Mouse (Mus musculus) intestine, postnatal 0 days (tissue): ENCODE data around the gene Ern1. TPM values are rescaled to one million over a fixed set of nuclear protein-coding genes. Genes with fewer than 3 reads are reported as not detected.
"Not testable (repeated sequence)": the region's sequence is repeated elsewhere in the genome, so short reads cannot be mapped to it uniquely, and the experiment has no call there.

Experiments
- ATAC-seq: fragments of 200-750 bp; cut with Nextera tagmentation; 2 replicates; pipeline ENCODE4 v1.8.0; 2017; ENCODE audit warnings: mild to moderate bottlenecking, moderate TSS enrichment, moderate library complexity
- H3K27ac ChIP-seq: fragments of 300-500 bp; sonication (generic); 2 replicates; pipeline ENCODE4 v1.5.1; 2014; ENCODE audit warnings: mild to moderate bottlenecking, low read depth, low read length, moderate library complexity
- H3K27me3 ChIP-seq: fragments of 300-500 bp; sonication (generic); replicated peaks from 2 replicates; pipeline ENCODE4 v1.6.1; 2014; ENCODE audit warnings: low read length, mixed read lengths; ENCODE audit not compliant: control insufficient read depth, insufficient read depth
- H3K36me3 ChIP-seq: fragments of 300-500 bp; sonication (generic); 2 replicates; pipeline ENCODE4 v1.6.1; 2014; ENCODE audit warnings: mild to moderate bottlenecking, moderate library complexity; ENCODE audit not compliant: control insufficient read depth, insufficient read depth
- H3K4me1 ChIP-seq: fragments of 300-500 bp; sonication (generic); replicated peaks from 2 replicates; pipeline ENCODE4 v1.6.1; 2014; ENCODE audit warnings: antibody characterized with exemption, low read length, mixed read lengths; ENCODE audit not compliant: control insufficient read depth, insufficient read depth
- H3K4me2 ChIP-seq: fragments of 300-500 bp; sonication (generic); replicated peaks from 2 replicates; pipeline ENCODE4 v1.6.1; 2014; ENCODE audit warnings: low read depth, mild to moderate bottlenecking, moderate library complexity
- H3K4me3 ChIP-seq: fragments of 300-500 bp; sonication (generic); 2 replicates; pipeline ENCODE4 v1.5.1; 2014; ENCODE audit warnings: low read depth, low read length
- H3K9ac ChIP-seq: fragments of 300-500 bp; sonication (generic); 2 replicates; pipeline ENCODE4 v1.6.1; 2014; ENCODE audit warnings: mild to moderate bottlenecking, low read depth, low read length
- H3K9me3 ChIP-seq: fragments of 300-500 bp; sonication (generic); 2 replicates; pipeline ENCODE4 v1.6.1; 2016; ENCODE audit warnings: mixed run types; ENCODE audit not compliant: control insufficient read depth
- CTCF ChIP-seq: sonication (generic); IDR thresholded peaks from 2 replicates; pipeline ENCODE4 v1.5.1; 2016; ENCODE audit warnings: low read depth, mild to moderate bottlenecking, control low read depth, antibody characterized with exemption, moderate library complexity
- WGBS: fragments of 180-500 bp; shearing (Covaris S2); extraction: QIAGEN DNeasy Blood & Tissue Kit; methylation state at CpG from one replicate; pipeline ENCODE4 v1.1.7; 2014; 5-methylcytosine and 5-hydroxymethylcytosine counted together
- polyA plus RNA-seq: library from polyadenylated mRNA; unstranded; fragments of >200 nt; fragmentation: Nextera tagmentation; extraction: Ambion mirVana; gene quantifications from 2 replicates; pipeline ENCODE4 v1.2.1, GENCODE M21; 2015

Gene Ern1
- polyA plus RNA-seq, 1 experiment from 2014 or later = 1.6 TPM

DNA sequence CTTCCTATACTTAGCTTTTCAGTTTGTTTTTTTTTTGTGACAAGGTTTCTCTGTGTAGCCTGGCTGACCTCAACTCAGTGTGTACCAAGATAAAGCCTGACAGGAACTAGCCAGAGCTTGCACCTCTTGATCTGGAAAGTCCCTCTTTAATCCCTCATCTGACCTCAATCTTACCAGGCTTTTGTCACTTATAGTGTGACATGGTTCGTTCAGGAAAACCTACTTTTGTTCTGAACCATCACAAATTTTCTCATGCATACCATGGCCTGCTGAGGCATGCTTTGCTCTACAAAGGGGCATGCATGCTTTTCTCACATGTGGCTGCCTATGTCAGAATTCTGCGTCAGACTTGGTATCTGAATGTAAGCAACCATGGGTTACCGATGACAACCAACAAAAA lies 71.3 kb downstream of the Ern1 start:
- TF ChIP-seq CTCF = no peak
- no peaks in the 10 kb centered on the region for H3K27me3 ChIP-seq
- no peaks in the 10 kb centered on the region for H3K4me1 ChIP-seq
- no peak overlapping the region for H3K9ac ChIP-seq
- no peak overlapping the region for H3K27ac ChIP-seq
- 87% methylated on average over 3 of the region's 3 CpGs for WGBS
- no peak overlapping the region for H3K4me3 ChIP-seq
- ATAC-seq = no peak
- no peaks in the 10 kb centered on the region for H3K9me3 ChIP-seq
- H3K4me2 ChIP-seq = no peak overlapping the region
- H3K36me3 ChIP-seq = peaks cover 23% of the 10 kb centered on the region

DNA sequence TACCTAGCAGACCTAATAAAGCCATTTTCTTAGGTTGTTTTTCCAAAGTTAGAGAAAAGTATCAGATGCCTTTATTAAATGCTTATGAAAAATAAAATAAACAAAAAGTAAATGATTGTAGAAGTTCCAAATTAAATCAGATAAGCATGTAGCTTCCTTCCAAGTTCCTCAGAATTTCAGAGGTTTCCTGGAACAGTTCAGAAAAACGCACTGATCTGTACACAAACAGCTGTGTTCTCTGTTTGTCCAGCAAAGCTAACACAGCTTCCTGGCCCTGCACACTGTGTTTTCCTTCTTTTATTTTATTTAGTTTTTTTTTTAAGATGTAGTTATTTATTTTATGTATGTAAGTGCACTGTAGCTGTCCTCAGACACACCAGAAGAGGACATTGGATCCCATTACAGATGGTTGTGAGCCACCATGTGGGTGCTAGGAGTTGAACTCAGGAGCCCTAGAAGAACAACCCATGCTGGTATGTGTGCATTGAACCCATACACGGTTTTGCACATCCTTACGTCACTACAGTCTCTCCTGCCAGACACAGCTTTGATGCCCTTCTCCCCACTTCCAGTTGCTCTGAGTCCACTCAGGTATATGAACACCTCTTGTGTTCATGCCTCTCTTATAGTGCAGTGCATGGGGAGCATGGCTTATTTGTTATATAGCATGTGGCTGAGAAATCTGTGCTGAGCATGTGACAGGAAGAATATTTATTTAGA lies 74.9 kb downstream of the Ern1 start:
- no peaks in the 10 kb centered on the region for H3K4me1 ChIP-seq
- no peaks in the 10 kb centered on the region for H3K9me3 ChIP-seq
- 82% methylated on average over 3 of the region's 3 CpGs for WGBS
- no peak overlapping the region for H3K27ac ChIP-seq
- H3K4me3 ChIP-seq = no peak overlapping the region
- peaks cover 31% of the 10 kb centered on the region for H3K36me3 ChIP-seq
- no peak overlapping the region for H3K4me2 ChIP-seq
- H3K9ac ChIP-seq = no peak overlapping the region
- ATAC-seq = no peak
- H3K27me3 ChIP-seq = no peaks in the 10 kb centered on the region
- no peak for TF ChIP-seq CTCF

DNA sequence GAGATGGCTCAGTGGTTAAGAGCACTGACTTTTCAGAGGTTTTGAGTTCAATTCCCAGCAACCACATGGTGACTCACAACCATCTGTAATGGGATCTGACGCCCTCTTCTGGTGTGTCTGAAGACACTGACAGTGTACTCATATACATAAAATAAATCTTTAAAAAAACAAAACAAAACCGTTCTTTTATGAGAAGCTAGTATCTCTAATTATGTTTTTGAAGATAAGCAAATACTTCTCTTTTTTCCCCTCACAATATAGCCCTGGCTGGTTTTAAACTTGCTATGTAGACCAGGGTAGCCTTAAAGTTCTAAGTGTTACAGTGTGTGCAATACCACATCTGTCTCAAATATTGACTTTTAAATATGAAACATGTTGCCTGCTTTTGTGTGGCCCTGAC lies 76.5 kb downstream of the Ern1 start:
- no peak for TF ChIP-seq CTCF
- H3K4me2 ChIP-seq = no peak overlapping the region
- H3K36me3 ChIP-seq = peaks cover 42% of the 10 kb centered on the region
- H3K4me1 ChIP-seq = no peaks in the 10 kb centered on the region
- no peak overlapping the region for H3K4me3 ChIP-seq
- no peak overlapping the region for H3K9ac ChIP-seq
- no peak overlapping the region for H3K27ac ChIP-seq
- no peak for ATAC-seq
- H3K9me3 ChIP-seq = no peaks in the 10 kb centered on the region
- no peaks in the 10 kb centered on the region for H3K27me3 ChIP-seq
- WGBS = 86% methylated on average over 2 of the region's 2 CpGs

- WGBS = 89% methylated on average over 3 of the region's 3 CpGs
- TF ChIP-seq CTCF = no peak
- Histone ChIP-seq H3K9me3 (no peaks in the 10 kb centered on the region), H3K4me3 (no peak overlapping the region), H3K27ac (no peak overlapping the region), H3K27me3 (no peaks in the 10 kb centered on the region), H3K36me3 (peaks cover 49% of the 10 kb centered on the region), H3K4me1 (no peaks in the 10 kb centered on the region), H3K4me2 (no peak overlapping the region), H3K9ac (no peak overlapping the region)
- ATAC-seq = no peak
These were observed 77.1 kb downstream of the Ern1 start for GRCm38 (mm10) chr11:106410507-106410906.

DNA sequence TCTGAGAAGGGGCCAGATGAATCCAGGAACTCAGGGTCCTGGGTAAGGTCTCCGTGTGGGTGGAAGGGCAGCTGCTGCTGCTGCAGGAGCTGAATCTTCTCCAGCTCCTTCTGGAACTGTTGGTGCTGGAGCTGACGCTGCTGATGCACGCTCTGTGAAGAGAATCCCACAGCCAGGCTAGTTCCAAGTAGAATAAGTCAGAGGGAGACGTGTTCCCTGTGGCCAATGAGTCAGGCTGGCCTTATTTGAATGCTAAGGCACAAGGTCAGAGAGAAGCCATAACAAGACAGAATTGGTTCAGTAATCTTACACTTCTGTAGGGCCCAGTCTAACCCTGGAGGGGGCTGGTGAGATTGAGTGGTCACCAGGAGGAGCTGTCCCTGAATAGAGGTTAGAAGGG lies 77.6 kb downstream of the Ern1 start:
- no peak overlapping the region for H3K4me2 ChIP-seq
- H3K4me3 ChIP-seq = no peak overlapping the region
- no peaks in the 10 kb centered on the region for H3K4me1 ChIP-seq
- TF ChIP-seq CTCF = no peak
- H3K9me3 ChIP-seq = no peaks in the 10 kb centered on the region
- no peak overlapping the region for H3K9ac ChIP-seq
- no peak overlapping the region for H3K27ac ChIP-seq
- 74% methylated on average over 4 of the region's 4 CpGs for WGBS
- ATAC-seq = no peak
- H3K36me3 ChIP-seq = peaks cover 50% of the 10 kb centered on the region
- no peaks in the 10 kb centered on the region for H3K27me3 ChIP-seq

DNA sequence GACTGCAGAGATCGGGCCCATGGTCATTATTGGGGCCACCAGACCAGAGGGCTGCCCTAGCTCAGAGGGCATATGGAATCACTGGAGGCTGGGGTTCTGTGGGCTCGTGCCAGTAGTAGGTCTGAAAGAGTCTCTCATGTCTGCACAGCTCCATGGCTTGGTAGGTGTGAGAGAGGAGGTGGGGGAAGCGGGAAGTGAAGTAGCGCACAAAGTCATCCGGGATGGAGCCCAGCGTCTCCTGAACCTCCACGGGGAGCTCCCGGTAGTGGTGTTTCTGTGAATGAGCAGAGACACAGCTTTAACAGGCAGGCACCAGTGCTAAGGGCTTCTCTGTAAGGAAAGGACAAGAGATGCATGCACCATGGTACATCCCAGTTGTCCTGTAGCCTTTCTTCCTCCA lies 89.2 kb downstream of the Ern1 start:
- peaks cover 40% of the 10 kb centered on the region for H3K36me3 ChIP-seq
- no peak overlapping the region for H3K9ac ChIP-seq
- no peak overlapping the region for H3K4me2 ChIP-seq
- H3K27me3 ChIP-seq = no peaks in the 10 kb centered on the region
- no peaks in the 10 kb centered on the region for H3K9me3 ChIP-seq
- H3K4me3 ChIP-seq = no peak overlapping the region
- WGBS = 91% methylated on average over 8 of the region's 8 CpGs
- H3K27ac ChIP-seq = no peak overlapping the region
- H3K4me1 ChIP-seq = no peaks in the 10 kb centered on the region
- no peak for ATAC-seq
- TF ChIP-seq CTCF = no peak

- 87% methylated on average over 3 of the region's 3 CpGs for WGBS
- Histone ChIP-seq H3K4me1 (no peaks in the 10 kb centered on the region), H3K4me3 (no peak overlapping the region), H3K4me2 (no peak overlapping the region), H3K9me3 (no peaks in the 10 kb centered on the region), H3K36me3 (peaks cover 34% of the 10 kb centered on the region), H3K27ac (no peak overlapping the region), H3K9ac (no peak overlapping the region), H3K27me3 (no peaks in the 10 kb centered on the region)
- peak; percentile 62 for TF ChIP-seq CTCF
- ATAC-seq = no peak
These were observed 90.0 kb downstream of the Ern1 start for GRCm38 (mm10) chr11:106397656-106398055.

- not testable (repeated sequence) for H3K9me3 ChIP-seq, H3K4me2 ChIP-seq, H3K4me1 ChIP-seq, H3K27me3 ChIP-seq, H3K4me3 ChIP-seq, H3K9ac ChIP-seq, H3K27ac ChIP-seq, ATAC-seq
- WGBS = 96% methylated on average over 2 of the region's 2 CpGs
- peaks cover 15% of the 10 kb centered on the region; the same call in 1 of the 2 replicates for H3K36me3 ChIP-seq
These were observed 93.6 kb downstream of the Ern1 start for GRCm38 (mm10) chr11:106394055-106394454.
